Mouse (Mus musculus) lung, postnatal 0 days (tissue): ENCODE measurements at regions not wholly inside any gene's neighbourhood (a gene's known extent, or its start where the extent isn't known, plus 50 kb on each side); places are given as distances from the start of the nearest gene placed in this dataset.

Source experiments
- CTCF ChIP-seq: IDR thresholded peaks from 2 replicates; pipeline ENCODE4 v1.5.1; 2016; ENCODE audit warnings: antibody characterized with exemption, mild to moderate bottlenecking
- EP300 ChIP-seq: IDR thresholded peaks from 2 replicates; pipeline ENCODE4 v1.6.1; 2016; ENCODE audit warnings: antibody characterized with exemption, mild to moderate bottlenecking, control low read depth

DNA sequence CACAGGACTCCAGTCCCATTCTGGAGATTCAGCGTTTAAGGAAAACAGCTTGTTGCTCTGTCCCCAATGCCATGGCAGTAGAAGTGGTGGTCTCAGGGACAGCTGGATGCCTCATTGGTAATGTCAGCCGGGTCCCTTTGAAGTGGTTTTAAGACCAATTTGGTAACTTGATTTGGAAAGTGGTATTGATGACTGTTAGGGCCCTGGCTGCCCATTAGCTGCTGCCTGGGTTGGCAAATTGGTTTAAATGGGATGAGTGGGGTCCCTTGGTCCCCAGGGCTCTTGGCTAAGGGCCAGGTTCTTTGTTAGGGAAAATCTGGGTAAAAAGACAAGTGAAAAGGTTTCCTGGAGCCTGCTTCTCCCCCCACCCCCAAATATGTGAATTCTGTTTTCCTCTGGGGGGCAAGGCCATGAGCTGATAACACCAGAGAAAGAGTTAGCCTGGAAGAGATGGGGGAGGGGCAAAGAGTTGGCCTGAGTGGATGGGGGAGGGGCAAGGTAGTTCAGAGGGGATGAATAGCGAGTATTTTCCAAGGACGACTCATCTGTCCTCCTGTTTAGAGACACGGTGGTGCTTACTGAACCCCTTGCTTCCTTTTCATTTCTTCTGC, 1224.6 kb upstream of the A1bg start:
- no peak for TF ChIP-seq CTCF
- TF ChIP-seq EP300: no peak
